Comparison of ENCODE assay signal across 18 mouse cellular contexts in genomic region chr15:40007844-40008243, GRCm38 (mm10).
A peak's percentile ranks its signal among the peaks of the same experiment; 100 is the strongest.
DNase-seq lines count a peak whose midpoint lies in the region; ATAC-seq and TF ChIP-seq lines count a peak whose summit lies in the region.
"Had no signal": no experiment of that assay in that cellular context is flagged by ENCODE, and none has a peak within 500 bp of the region (broad histone marks: within the 10 kb centered on the region; RNA-seq: fewer than 3 reads in every experiment).

No protein-coding gene starts in this region.

- peaks cover 3 to 7% of the 10 kb centered on the region in 2 experiments; a peak in 2 of 4 replicates for H3K4me1 ChIP-seq in heart, embryonic 14.5 days (ENCODE audit: control insufficient read depth in 2 of 2, insufficient read depth in 2 of 2, low read length in 2 of 2)
- peaks cover 8% of the 10 kb centered on the region for H3K4me1 ChIP-seq in midbrain, embryonic 10.5 days
- H3K4me1 ChIP-seq in midbrain, embryonic 15.5 days: no peaks in the 10 kb centered on the region
- H3K4me1 ChIP-seq in limb, embryonic 13.5 days: peaks cover 19% of the 10 kb centered on the region
- H3K4me1 ChIP-seq in hindbrain, postnatal 0 days (ENCODE audit: insufficient read depth, low read length): no peaks in the 10 kb centered on the region

- ATAC-seq in heart, embryonic 14.5 days (ENCODE audit: insufficient number of reproducible peaks, insufficient read depth, low FRiP score, low read depth): no peak
- no peak for ATAC-seq in midbrain, embryonic 15.5 days (replicated peaks)
- ATAC-seq in limb, embryonic 13.5 days (ENCODE audit: low FRiP score, low read depth): peak; percentile 77; the same call in 1 of the 2 replicates
- no peak for ATAC-seq in hindbrain, postnatal 0 days
- ATAC-seq: intestine, postnatal 0 days; liver, postnatal 0 days; midbrain, embryonic 16.5 days had no signal

- peak overlapping the region; percentile 25; the same call in 1 of the 2 replicates for H3K4me2 ChIP-seq in heart, embryonic 14.5 days (ENCODE audit: low read length)
- no peak overlapping the region for H3K4me2 ChIP-seq in midbrain, embryonic 15.5 days
- peak overlapping the region; percentile 23; the same call in 1 of the 2 replicates for H3K4me2 ChIP-seq in limb, embryonic 13.5 days (replicated peaks)
- H3K4me2 ChIP-seq in hindbrain, postnatal 0 days (ENCODE audit: low read depth, low read length): no peak overlapping the region
- H3K4me2 ChIP-seq: limb, embryonic 15.5 days had no signal

- no peaks in the 10 kb centered on the region for H3K9me3 ChIP-seq in heart, embryonic 14.5 days (ENCODE audit: control insufficient read depth, low read length)
- H3K9me3 ChIP-seq in midbrain, embryonic 10.5 days (replicated peaks): no peaks in the 10 kb centered on the region
- no peaks in the 10 kb centered on the region for H3K9me3 ChIP-seq in midbrain, embryonic 15.5 days
- no peaks in the 10 kb centered on the region for H3K9me3 ChIP-seq in limb, embryonic 13.5 days
- H3K9me3 ChIP-seq in hindbrain, postnatal 0 days (ENCODE audit: low read length): no peaks in the 10 kb centered on the region
- H3K9me3 ChIP-seq: limb, embryonic 15.5 days had no signal

- no peaks in the 10 kb centered on the region for H3K36me3 ChIP-seq in heart, embryonic 14.5 days (ENCODE audit: control insufficient read depth, insufficient read depth, low read length)
- no peaks in the 10 kb centered on the region for H3K36me3 ChIP-seq in midbrain, embryonic 10.5 days
- no peaks in the 10 kb centered on the region for H3K36me3 ChIP-seq in midbrain, embryonic 15.5 days (replicated peaks)
- no peaks in the 10 kb centered on the region for H3K36me3 ChIP-seq in limb, embryonic 13.5 days
- no peaks in the 10 kb centered on the region for H3K36me3 ChIP-seq in hindbrain, postnatal 0 days (ENCODE audit: insufficient read depth, low read length)
- H3K36me3 ChIP-seq: limb, embryonic 15.5 days had no signal

- TF ChIP-seq CTCF in hindbrain, postnatal 0 days (IDR thresholded peaks at IDR 0.05; ENCODE audit: low read depth): no peak

- no peak overlapping the region for H3K9ac ChIP-seq in heart, embryonic 14.5 days (ENCODE audit: low read length)
- no peak overlapping the region for H3K9ac ChIP-seq in midbrain, embryonic 15.5 days
- H3K9ac ChIP-seq in limb, embryonic 13.5 days: no peak overlapping the region
- no peak overlapping the region for H3K9ac ChIP-seq in hindbrain, postnatal 0 days (replicated peaks; ENCODE audit: low read length)
- H3K9ac ChIP-seq: limb, embryonic 15.5 days; liver, postnatal 0 days had no signal

- no peak for DNase-seq in heart, postnatal 4 days
- DNase-seq in midbrain, embryonic 10.5 days (ENCODE audit: low spot score): peak; percentile 23
- DNase-seq in embryo, embryonic 11.5 days (ENCODE audit: low read depth, low spot score): peak; percentile 16
- no peak for DNase-seq in urinary bladder, adult 2 months (ENCODE audit: low spot score)
- no peak for DNase-seq in hindbrain, postnatal 0 days (ENCODE audit: low spot score)
- DNase-seq: adrenal gland, postnatal 14 days; B cell, adult 2 months; cerebellum, adult 2 months; liver, postnatal 0 days; lung, postnatal 4 days; right cerebral cortex, postnatal 25 days had no signal

- H3K27ac ChIP-seq in heart, embryonic 14.5 days (replicated peaks in 1 of 2; ENCODE audit: control insufficient read depth in 1 of 2, insufficient read depth in 1 of 2, low read depth in 2 of 2, low read length in 2 of 2): no peak overlapping the region
- no peak overlapping the region for H3K27ac ChIP-seq in midbrain, embryonic 10.5 days (replicated peaks)
- H3K27ac ChIP-seq in midbrain, embryonic 15.5 days: no peak overlapping the region
- H3K27ac ChIP-seq in limb, embryonic 13.5 days: no peak overlapping the region
- no peak overlapping the region for H3K27ac ChIP-seq in hindbrain, postnatal 0 days
- H3K27ac ChIP-seq: left cerebral cortex, adult 2 months; limb, embryonic 15.5 days had no signal

- 4% methylated on average over 5 of the region's 5 CpGs for WGBS in heart, embryonic 14.5 days
- 12% methylated on average over 5 of the region's 5 CpGs for WGBS in midbrain, embryonic 10.5 days
- 12% methylated on average over 5 of the region's 5 CpGs for WGBS in midbrain, embryonic 15.5 days
- WGBS in limb, embryonic 13.5 days: 11% methylated on average over 5 of the region's 5 CpGs
- 27% methylated on average over 5 of the region's 5 CpGs for WGBS in hindbrain, postnatal 0 days

- no peak overlapping the region for H3K4me3 ChIP-seq in heart, embryonic 14.5 days (ENCODE audit: control insufficient read depth in 1 of 2, insufficient read depth in 1 of 2, low read depth in 1 of 2, low read length in 2 of 2)
- H3K4me3 ChIP-seq in midbrain, embryonic 10.5 days: no peak overlapping the region
- no peak overlapping the region for H3K4me3 ChIP-seq in midbrain, embryonic 15.5 days
- no peak overlapping the region for H3K4me3 ChIP-seq in limb, embryonic 13.5 days
- no peak overlapping the region for H3K4me3 ChIP-seq in hindbrain, postnatal 0 days (ENCODE audit: low read length)
- H3K4me3 ChIP-seq: left cerebral cortex, adult 2 months; limb, embryonic 15.5 days had no signal

- H3K27me3 ChIP-seq in heart, embryonic 14.5 days (ENCODE audit: control insufficient read depth, insufficient read depth, low read length): no peaks in the 10 kb centered on the region
- no peaks in the 10 kb centered on the region for H3K27me3 ChIP-seq in midbrain, embryonic 10.5 days (ENCODE audit: low read depth, poor library complexity, severe bottlenecking)
- no peaks in the 10 kb centered on the region for H3K27me3 ChIP-seq in midbrain, embryonic 15.5 days (replicated peaks)
- H3K27me3 ChIP-seq in limb, embryonic 13.5 days: no peaks in the 10 kb centered on the region
- H3K27me3 ChIP-seq in hindbrain, postnatal 0 days (ENCODE audit: insufficient read depth, low read length): no peaks in the 10 kb centered on the region
- H3K27me3 ChIP-seq: limb, embryonic 15.5 days had no signal

Comparison
In these comparisons a context has a peak if more than half of its experiments do, and no peak if none do; other contexts are left out.
1. H3K4me2 ChIP-seq: peak in heart, embryonic 14.5 days (single experiment) and limb, embryonic 13.5 days (single experiment); none in midbrain, embryonic 15.5 days (single experiment) and hindbrain, postnatal 0 days (single experiment).
2. DNase-seq: peak in midbrain, embryonic 10.5 days (single experiment) and embryo, embryonic 11.5 days (single experiment); none in heart, postnatal 4 days (single experiment), urinary bladder, adult 2 months (single experiment) and hindbrain, postnatal 0 days (single experiment).